Mouse (Mus musculus): ENCODE data around the gene Cacng4. TPM values are rescaled to one million over a fixed set of nuclear protein-coding genes. Genes with fewer than 3 reads are reported as not detected.

Gene Cacng4
- polyA plus RNA-seq, 1 experiment from 2014 or later, result 1.3 TPM

GRCm38 (mm10) chr11:107762688-107763460 is 31.5 kb downstream of the Cacng4 start:
- WGBS, result 52% methylated on average over 8 of the region's 8 CpGs
- H3K4me1 ChIP-seq (replicated peaks; ENCODE audit: control insufficient read depth, insufficient read depth, low read length), result no peaks in the 10 kb centered on the region
- H3K27ac ChIP-seq (ENCODE audit: low read depth, low read length), result no peak overlapping the region
- no peak overlapping the region for H3K4me3 ChIP-seq (ENCODE audit: low read depth, low read length)
- no peak overlapping the region for H3K4me2 ChIP-seq
- no peaks in the 10 kb centered on the region for H3K27me3 ChIP-seq (replicated peaks; ENCODE audit: control insufficient read depth, insufficient read depth, low read length)
- no peaks in the 10 kb centered on the region for H3K9me3 ChIP-seq (ENCODE audit: control insufficient read depth, low read length)
- no peak for DNase-seq (ENCODE audit: low spot score)
- no peak overlapping the region for H3K9ac ChIP-seq (ENCODE audit: low read depth, low read length)
- H3K36me3 ChIP-seq (ENCODE audit: control insufficient read depth, insufficient read depth, low read length), result no peaks in the 10 kb centered on the region
- ATAC-seq (replicated peaks; ENCODE audit: low FRiP score), result no peak

- WGBS, result 61% methylated on average over 10 of the region's 10 CpGs
- DNase-seq (ENCODE audit: low spot score) (no peak), ATAC-seq (replicated peaks; ENCODE audit: low FRiP score) (no peak)
These were observed 32.4 kb downstream of the Cacng4 start for GRCm38 (mm10) chr11:107761790-107762500.

DNA sequence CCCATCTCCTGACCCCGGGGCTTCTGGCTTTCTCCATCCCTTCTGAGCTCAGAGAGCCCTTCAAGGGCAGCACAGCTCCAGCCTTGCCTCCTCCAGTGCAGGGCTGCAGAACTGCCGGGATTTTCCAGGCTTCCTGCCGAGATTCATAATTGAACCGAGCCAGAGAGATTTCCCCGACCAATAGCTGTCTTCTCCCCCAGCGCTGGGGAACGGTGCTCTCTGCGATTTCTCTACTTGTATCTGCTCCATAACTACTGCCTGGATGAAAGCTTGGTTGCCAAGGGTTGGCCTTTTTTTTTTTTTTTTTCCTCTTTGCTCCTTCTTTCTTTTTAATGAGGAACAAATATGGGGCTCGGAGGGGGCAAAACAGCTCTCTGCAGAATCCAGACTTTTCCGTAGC is 34.4 kb downstream of the Cacng4 start:
- WGBS, result 66% methylated on average over 10 of the region's 10 CpGs
- Histone ChIP-seq H3K27me3 (replicated peaks; ENCODE audit: control insufficient read depth, insufficient read depth, low read length) (no peaks in the 10 kb centered on the region), H3K9me3 (ENCODE audit: control insufficient read depth, low read length) (no peaks in the 10 kb centered on the region), H3K4me1 (replicated peaks; ENCODE audit: control insufficient read depth, insufficient read depth, low read length) (no peaks in the 10 kb centered on the region), H3K4me3 (ENCODE audit: low read depth, low read length) (no peak overlapping the region), H3K9ac (ENCODE audit: low read depth, low read length) (no peak overlapping the region), H3K4me2 (no peak overlapping the region), H3K27ac (ENCODE audit: low read depth, low read length) (no peak overlapping the region), H3K36me3 (ENCODE audit: control insufficient read depth, insufficient read depth, low read length) (no peaks in the 10 kb centered on the region)
- ATAC-seq (replicated peaks; ENCODE audit: low FRiP score) (no peak), DNase-seq (ENCODE audit: low spot score) (no peak)

More at GRCm38 (mm10) chr11:107761790-107762500, 32.4 kb downstream of the Cacng4 start:
- Histone ChIP-seq H3K9ac (ENCODE audit: low read depth, low read length) (no peak overlapping the region), H3K4me2 (no peak overlapping the region), H3K27me3 (replicated peaks; ENCODE audit: control insufficient read depth, insufficient read depth, low read length) (no peaks in the 10 kb centered on the region), H3K27ac (ENCODE audit: low read depth, low read length) (no peak overlapping the region), H3K9me3 (ENCODE audit: control insufficient read depth, low read length) (no peaks in the 10 kb centered on the region), H3K36me3 (ENCODE audit: control insufficient read depth, insufficient read depth, low read length) (no peaks in the 10 kb centered on the region), H3K4me1 (replicated peaks; ENCODE audit: control insufficient read depth, insufficient read depth, low read length) (no peaks in the 10 kb centered on the region), H3K4me3 (ENCODE audit: low read depth, low read length) (no peak overlapping the region)

DNA sequence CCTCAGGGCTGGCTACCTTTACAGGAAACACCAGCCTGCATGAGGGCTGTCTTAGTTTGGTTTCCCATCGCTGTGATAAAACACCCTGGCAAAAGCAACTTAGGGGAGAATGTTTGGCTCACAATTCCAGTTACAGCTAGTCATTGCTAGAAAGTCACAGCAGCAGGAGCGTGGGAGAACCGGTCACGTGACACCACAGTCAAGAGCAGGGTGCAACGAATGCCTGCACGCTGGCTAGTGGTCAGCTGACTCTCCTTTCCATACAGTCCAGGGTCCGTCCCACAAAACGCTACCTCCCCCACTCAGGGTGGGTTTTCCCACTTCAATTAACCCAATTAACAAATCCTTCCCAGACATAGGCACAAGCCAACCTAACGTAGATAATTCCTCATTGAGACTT is 34.8 kb downstream of the Cacng4 start:
- Histone ChIP-seq H3K4me1 (replicated peaks; ENCODE audit: control insufficient read depth, insufficient read depth, low read length) (no peaks in the 10 kb centered on the region), H3K9ac (ENCODE audit: low read depth, low read length) (no peak overlapping the region), H3K36me3 (ENCODE audit: control insufficient read depth, insufficient read depth, low read length) (no peaks in the 10 kb centered on the region), H3K4me2 (no peak overlapping the region), H3K4me3 (ENCODE audit: low read depth, low read length) (no peak overlapping the region), H3K27ac (ENCODE audit: low read depth, low read length) (no peak overlapping the region), H3K27me3 (replicated peaks; ENCODE audit: control insufficient read depth, insufficient read depth, low read length) (no peaks in the 10 kb centered on the region), H3K9me3 (ENCODE audit: control insufficient read depth, low read length) (no peaks in the 10 kb centered on the region)
- ATAC-seq (replicated peaks; ENCODE audit: low FRiP score) (no peak), DNase-seq (ENCODE audit: low spot score) (no peak)
- 76% methylated on average over 9 of the region's 9 CpGs for WGBS

- WGBS, result 72% methylated on average over 5 of the region's 5 CpGs
- DNase-seq (ENCODE audit: low spot score) (no peak), ATAC-seq (replicated peaks; ENCODE audit: low FRiP score) (no peak)
- Histone ChIP-seq H3K9ac (ENCODE audit: low read depth, low read length) (no peak overlapping the region), H3K36me3 (ENCODE audit: control insufficient read depth, insufficient read depth, low read length) (no peaks in the 10 kb centered on the region), H3K27ac (ENCODE audit: low read depth, low read length) (no peak overlapping the region), H3K4me1 (replicated peaks; ENCODE audit: control insufficient read depth, insufficient read depth, low read length) (no peaks in the 10 kb centered on the region), H3K4me2 (no peak overlapping the region), H3K4me3 (ENCODE audit: low read depth, low read length) (no peak overlapping the region), H3K27me3 (replicated peaks; ENCODE audit: control insufficient read depth, insufficient read depth, low read length) (no peaks in the 10 kb centered on the region), H3K9me3 (ENCODE audit: control insufficient read depth, low read length) (no peaks in the 10 kb centered on the region)
These were observed 45.2 kb downstream of the Cacng4 start for GRCm38 (mm10) chr11:107749114-107749513.

DNA sequence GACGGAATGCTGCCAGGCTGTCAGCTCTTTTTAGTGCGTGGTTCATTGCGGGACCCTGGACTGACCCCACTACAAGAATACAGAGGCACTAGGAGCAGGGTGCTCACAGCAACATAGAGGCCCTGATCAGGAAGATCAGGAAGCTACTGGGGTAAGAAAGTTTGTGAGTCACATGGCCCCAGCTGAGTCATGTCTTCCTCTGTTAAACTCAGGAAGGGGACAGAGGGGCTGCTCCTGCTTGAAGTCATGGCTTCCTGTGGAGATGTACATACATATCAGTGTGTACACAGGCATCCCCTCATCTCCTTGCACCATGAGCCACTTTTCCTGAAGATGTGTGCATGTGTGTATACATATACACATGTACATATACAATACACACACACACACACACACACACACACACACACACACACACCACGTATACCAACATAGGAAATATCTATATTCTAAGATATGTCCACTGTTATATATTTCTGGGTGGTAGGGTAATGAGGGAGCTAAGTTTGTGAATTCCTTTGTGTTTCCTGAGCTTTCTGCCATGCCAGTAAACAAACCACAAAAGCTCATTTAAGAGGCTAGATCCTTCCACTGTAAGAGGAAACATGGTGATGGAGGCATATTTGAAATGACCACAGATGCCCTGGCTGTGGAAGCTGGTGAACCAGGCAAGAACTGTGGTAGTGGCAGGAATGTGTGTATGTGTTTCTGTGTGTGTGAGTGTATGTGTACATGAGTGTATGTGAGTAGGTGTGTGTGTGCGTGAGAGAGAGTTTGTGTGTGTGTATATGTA is 45.9 kb downstream of the Cacng4 start:
- DNase-seq (ENCODE audit: low spot score) (no peak), ATAC-seq (replicated peaks; ENCODE audit: low FRiP score) (no peak)
- Histone ChIP-seq H3K36me3 (ENCODE audit: control insufficient read depth, insufficient read depth, low read length) (no peaks in the 10 kb centered on the region), H3K9ac (ENCODE audit: low read depth, low read length) (no peak overlapping the region), H3K4me2 (no peak overlapping the region), H3K4me3 (ENCODE audit: low read depth, low read length) (no peak overlapping the region), H3K27me3 (replicated peaks; ENCODE audit: control insufficient read depth, insufficient read depth, low read length) (no peaks in the 10 kb centered on the region), H3K4me1 (replicated peaks; ENCODE audit: control insufficient read depth, insufficient read depth, low read length) (no peaks in the 10 kb centered on the region), H3K27ac (ENCODE audit: low read depth, low read length) (no peak overlapping the region), H3K9me3 (ENCODE audit: control insufficient read depth, low read length) (no peaks in the 10 kb centered on the region)
- WGBS, result 82% methylated on average over 5 of the region's 5 CpGs

DNA sequence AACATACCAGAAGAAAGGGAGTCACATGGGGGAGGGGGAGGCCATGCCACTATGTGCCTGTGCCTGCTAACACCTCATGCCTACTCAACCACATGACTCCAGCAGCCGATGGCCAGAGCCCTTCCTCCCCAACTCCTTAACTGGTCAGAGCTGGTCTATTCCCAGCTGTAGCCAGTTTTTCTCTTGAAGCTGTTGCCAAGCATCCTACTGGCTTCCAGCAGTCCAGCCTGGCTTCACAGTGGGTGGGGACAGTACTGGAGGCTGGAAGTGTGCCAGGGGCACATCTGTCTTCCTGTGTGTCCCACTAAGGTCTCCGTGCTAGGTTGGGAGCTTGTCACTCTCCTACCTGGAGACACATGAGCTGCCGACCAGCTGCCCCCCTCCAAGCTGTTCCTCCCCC is 51.3 kb downstream of the Cacng4 start:
- DNase-seq (ENCODE audit: low spot score) (no peak), ATAC-seq (replicated peaks; ENCODE audit: low FRiP score) (no peak)
- Histone ChIP-seq H3K36me3 (ENCODE audit: control insufficient read depth, insufficient read depth, low read length) (no peaks in the 10 kb centered on the region), H3K27ac (ENCODE audit: low read depth, low read length) (no peak overlapping the region), H3K4me1 (replicated peaks; ENCODE audit: control insufficient read depth, insufficient read depth, low read length) (no peaks in the 10 kb centered on the region), H3K9ac (ENCODE audit: low read depth, low read length) (no peak overlapping the region), H3K27me3 (replicated peaks; ENCODE audit: control insufficient read depth, insufficient read depth, low read length) (no peaks in the 10 kb centered on the region; the same call in none of the 2 replicates), H3K4me3 (ENCODE audit: low read depth, low read length) (no peak overlapping the region), H3K9me3 (ENCODE audit: control insufficient read depth, low read length) (no peaks in the 10 kb centered on the region), H3K4me2 (no peak overlapping the region)
- 67% methylated on average over 3 of the region's 3 CpGs for WGBS

DNA sequence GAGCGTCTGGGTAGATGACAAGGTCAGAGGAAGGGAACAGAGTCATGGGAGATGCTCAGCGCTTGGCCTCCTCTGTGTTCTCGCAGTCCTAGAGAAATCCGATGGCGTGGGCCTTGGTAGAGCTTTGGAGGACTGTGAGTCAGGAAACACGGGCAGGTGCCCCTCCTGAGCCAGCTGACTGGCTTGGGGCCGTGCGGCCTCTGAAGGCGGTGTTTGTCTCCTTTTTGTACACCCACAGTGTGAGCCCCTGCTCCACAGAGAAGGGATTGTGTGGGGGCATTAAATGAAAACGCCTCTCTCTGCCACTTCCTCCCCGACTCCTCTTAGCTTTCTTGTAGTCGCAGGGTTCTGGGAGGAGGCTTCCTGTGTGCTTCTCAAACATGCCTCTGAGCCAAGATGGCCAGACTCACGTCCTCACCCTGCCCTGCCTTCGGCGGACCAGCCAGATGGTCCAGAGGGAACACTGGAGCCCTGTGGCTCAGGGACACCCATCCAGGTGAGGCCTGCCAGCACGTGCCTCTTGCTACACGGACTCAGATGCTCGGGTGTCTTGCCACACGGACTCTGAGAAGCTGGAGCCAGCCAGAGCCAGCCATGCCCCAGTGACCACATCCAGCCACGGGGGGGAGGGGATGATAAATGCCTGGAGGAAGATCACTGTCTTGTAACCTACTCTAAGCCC is 55.8 kb downstream of the Cacng4 start:
- Histone ChIP-seq H3K4me2 (no peak overlapping the region), H3K9me3 (ENCODE audit: control insufficient read depth, low read length) (no peaks in the 10 kb centered on the region), H3K4me1 (replicated peaks; ENCODE audit: control insufficient read depth, insufficient read depth, low read length) (no peaks in the 10 kb centered on the region), H3K4me3 (ENCODE audit: low read depth, low read length) (no peak overlapping the region), H3K27ac (ENCODE audit: low read depth, low read length) (no peak overlapping the region), H3K27me3 (replicated peaks; ENCODE audit: control insufficient read depth, insufficient read depth, low read length) (no peaks in the 10 kb centered on the region; the same call in none of the 2 replicates), H3K9ac (ENCODE audit: low read depth, low read length) (no peak overlapping the region), H3K36me3 (ENCODE audit: control insufficient read depth, insufficient read depth, low read length) (no peaks in the 10 kb centered on the region)
- no peak for DNase-seq (ENCODE audit: low spot score)
- 80% methylated on average over 20 of the region's 20 CpGs for WGBS
- ATAC-seq (replicated peaks; ENCODE audit: low FRiP score), result no peak

All from liver, embryonic 11.5 days (tissue).